Mouse (Mus musculus): ENCODE measurements around the gene 1700067P10Rik. TPM values are rescaled to one million over a fixed set of nuclear protein-coding genes. Genes with fewer than 3 reads are reported as not detected.

Gene 1700067P10Rik
- total RNA-seq, 4 experiments from 2014 or later = not detected

GRCm38 (mm10) chr17:48096321-48096720 lies 7.2 kb downstream of the 1700067P10Rik start:
- no peak for DNase-seq (ENCODE audit: low spot score in 2 of 2)

- DNase-seq (ENCODE audit: low spot score in 2 of 2) = no peak
Measured at GRCm38 (mm10) chr17:48097011-48097742, 8.1 kb downstream of the 1700067P10Rik start.

- no peak for DNase-seq (ENCODE audit: low spot score in 2 of 2)
Measured at GRCm38 (mm10) chr17:48097743-48098527, 8.8 kb downstream of the 1700067P10Rik start.

- DNase-seq (ENCODE audit: low spot score in 2 of 2) = no peak
Measured at GRCm38 (mm10) chr17:48098528-48098890, 9.4 kb downstream of the 1700067P10Rik start.

- no peak for DNase-seq (ENCODE audit: low spot score in 2 of 2)
Measured at GRCm38 (mm10) chr17:48099312-48099711, 10.2 kb downstream of the 1700067P10Rik start.

- peak; percentile 81 to 88 for DNase-seq (ENCODE audit: low spot score in 2 of 2)
Measured at GRCm38 (mm10) chr17:48100441-48101417, 11.6 kb downstream of the 1700067P10Rik start.

- DNase-seq (ENCODE audit: low spot score in 2 of 2) = no peak
Measured at GRCm38 (mm10) chr17:48107333-48107732, 18.2 kb downstream of the 1700067P10Rik start.

GRCm38 (mm10) chr17:48107862-48108261 lies 18.7 kb downstream of the 1700067P10Rik start:
- no peak for DNase-seq (ENCODE audit: low spot score in 2 of 2)

- no peak for DNase-seq (ENCODE audit: low spot score in 2 of 2)
Measured at GRCm38 (mm10) chr17:48108520-48108919, 19.4 kb downstream of the 1700067P10Rik start.

- no peak for DNase-seq (ENCODE audit: low spot score in 2 of 2)
Measured at GRCm38 (mm10) chr17:48110547-48111287, 21.6 kb downstream of the 1700067P10Rik start.

GRCm38 (mm10) chr17:48118570-48118969 lies 29.5 kb downstream of the 1700067P10Rik start:
- DNase-seq (ENCODE audit: low spot score in 2 of 2) = no peak

- DNase-seq (ENCODE audit: low spot score in 2 of 2) = peak in 1 of 2 experiments; percentile 77
Measured at GRCm38 (mm10) chr17:48119656-48120055, 30.5 kb downstream of the 1700067P10Rik start.

- no peak for DNase-seq (ENCODE audit: low spot score in 2 of 2)
Measured at GRCm38 (mm10) chr17:48120456-48120855, 31.3 kb downstream of the 1700067P10Rik start.

GRCm38 (mm10) chr17:48132810-48133209 lies 43.7 kb downstream of the 1700067P10Rik start:
- DNase-seq (ENCODE audit: low spot score in 2 of 2) = no peak

Other genes with a start within 250 kb of the 1700067P10Rik start
- 10 to 100 TPM; 44.5 to 52.4 (median 49.1) TPM for gene Foxp4, start 164.7 kb upstream of the 1700067P10Rik start, total RNA-seq (2022)
- gene 1700122O11Rik, start 51.0 kb upstream of the 1700067P10Rik start, total RNA-seq (2022) = not detected
- not detected for gene 9830107B12Rik, start 56.9 kb downstream of the 1700067P10Rik start, total RNA-seq (2022)
- under 1 TPM in 1 of 4 experiments, not detected in 3; 0.58 TPM for gene A530064D06Rik, start 78.0 kb downstream of the 1700067P10Rik start, total RNA-seq (2022)
- gene Trem1, start 143.4 kb downstream of the 1700067P10Rik start, total RNA-seq (2022) = not detected
- not detected for gene Trem3, start 158.5 kb downstream of the 1700067P10Rik start, total RNA-seq (2022)
- not detected for gene Treml4, start 175.0 kb downstream of the 1700067P10Rik start, total RNA-seq (2022)
- 1 to 10 TPM in 2 of 4 experiments, under 1 TPM in 2; 0.14 to 2.8 (median 1.5) TPM for gene Treml2, start 210.2 kb downstream of the 1700067P10Rik start, total RNA-seq (2022)
- gene B430306N03Rik, start 226.8 kb downstream of the 1700067P10Rik start, total RNA-seq (2022) = under 1 TPM in 3 of 4 experiments, not detected in 1; 0.21 to 0.64 (median 0.43) TPM

All from layer of hippocampus, adult 8-10 months (tissue).